ENCODE assay signal across 9 mouse cellular contexts in the genomic region with DNA sequence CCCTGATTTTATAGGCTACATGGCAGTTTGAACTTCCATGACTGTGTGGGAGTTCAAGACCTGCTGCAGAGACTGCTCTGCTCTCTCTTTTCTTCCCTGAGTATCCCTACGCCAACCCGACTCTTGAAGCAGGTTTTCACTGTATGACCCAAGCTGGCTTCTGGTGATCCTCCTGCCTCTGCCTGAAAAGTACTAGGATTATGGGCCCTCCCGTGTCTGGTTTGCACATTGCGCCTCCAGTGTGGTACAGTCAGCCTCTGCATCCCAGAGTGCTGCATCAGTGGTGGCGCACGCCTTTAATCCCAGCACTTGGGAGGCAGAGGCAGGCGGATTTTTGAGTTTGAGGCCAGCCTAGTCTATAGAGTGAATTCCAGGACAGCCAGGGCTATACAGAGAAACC. TPM values are rescaled to one million over a fixed set of nuclear protein-coding genes. Genes with fewer than 3 reads are reported as not detected.
DNase-seq lines count a peak whose midpoint lies in the region; ATAC-seq and TF ChIP-seq lines count a peak whose summit lies in the region.
"Had no signal": no experiment of that assay in that cellular context is flagged by ENCODE, and none has a peak within 500 bp of the region (broad histone marks: within the 10 kb centered on the region; RNA-seq: fewer than 3 reads in every experiment).

No protein-coding gene starts in this region.

- peaks cover 13% of the 10 kb centered on the region; the same call in 1 of the 2 replicates for H3K4me1 ChIP-seq in liver, embryonic 11.5 days (replicated peaks; ENCODE audit: control insufficient read depth, insufficient read depth, low read length)
- peaks cover 22% of the 10 kb centered on the region for H3K4me1 ChIP-seq in embryonic facial prominence, embryonic 13.5 days
- peaks cover 16% of the 10 kb centered on the region for H3K4me1 ChIP-seq in intestine, embryonic 16.5 days (ENCODE audit: control insufficient read depth, insufficient read depth, low read length)

- peaks cover 6% of the 10 kb centered on the region for H3K79me2 ChIP-seq in myocyte (ENCODE audit: control insufficient read depth, insufficient read depth)

- no peaks in the 10 kb centered on the region for H3K9me3 ChIP-seq in liver, embryonic 11.5 days (ENCODE audit: control insufficient read depth, low read length)
- no peaks in the 10 kb centered on the region for H3K9me3 ChIP-seq in embryonic facial prominence, embryonic 13.5 days
- H3K9me3 ChIP-seq in intestine, embryonic 16.5 days (ENCODE audit: control insufficient read depth, low read length), result no peaks in the 10 kb centered on the region

- H3K27ac ChIP-seq in liver, embryonic 11.5 days (ENCODE audit: low read depth, low read length), result no peak overlapping the region
- H3K27ac ChIP-seq in embryonic facial prominence, embryonic 13.5 days, result no peak overlapping the region
- no peak overlapping the region for H3K27ac ChIP-seq in intestine, embryonic 16.5 days (ENCODE audit: low read length)

- H3K27me3 ChIP-seq in liver, embryonic 11.5 days (replicated peaks; ENCODE audit: control insufficient read depth, insufficient read depth, low read length), result no peaks in the 10 kb centered on the region
- H3K27me3 ChIP-seq in embryonic facial prominence, embryonic 13.5 days, result no peaks in the 10 kb centered on the region
- H3K27me3 ChIP-seq in intestine, embryonic 16.5 days (replicated peaks; ENCODE audit: control insufficient read depth, insufficient read depth, low read length), result no peaks in the 10 kb centered on the region
- no peaks in the 10 kb centered on the region for H3K27me3 ChIP-seq in myocyte (ENCODE audit: control insufficient read depth, insufficient read depth, insufficient read length)

- H3K9ac ChIP-seq in liver, embryonic 11.5 days (ENCODE audit: low read depth, low read length), result no peak overlapping the region; the same call in 1 of the 2 replicates
- H3K9ac ChIP-seq in embryonic facial prominence, embryonic 13.5 days, result no peak overlapping the region
- no peak overlapping the region for H3K9ac ChIP-seq in intestine, embryonic 16.5 days (ENCODE audit: low read depth, low read length)

- ATAC-seq in liver, embryonic 11.5 days (replicated peaks; ENCODE audit: low FRiP score), result no peak
- no peak for ATAC-seq in embryonic facial prominence, embryonic 13.5 days (ENCODE audit: insufficient number of reproducible peaks, insufficient read depth, low FRiP score, low TSS enrichment, low read depth)
- ATAC-seq in intestine, embryonic 16.5 days, result no peak

- WGBS in liver, embryonic 11.5 days, result 85% methylated on average over 7 of the region's 7 CpGs
- 95% methylated on average over 7 of the region's 7 CpGs for WGBS in embryonic facial prominence, embryonic 13.5 days
- 91% methylated on average over 7 of the region's 7 CpGs for WGBS in intestine, embryonic 16.5 days

- H3K4me2 ChIP-seq in liver, embryonic 11.5 days, result peak overlapping the region; percentile 84
- H3K4me2 ChIP-seq in embryonic facial prominence, embryonic 13.5 days, result peak overlapping the region; percentile 96
- H3K4me2 ChIP-seq in intestine, embryonic 16.5 days (ENCODE audit: low read depth, low read length), result peak overlapping the region; percentile 56; the same call in 1 of the 2 replicates
- peak overlapping the region; percentile 67 for H3K4me2 ChIP-seq in myocyte (ENCODE audit: low read depth)

- no peak for TF ChIP-seq POLR2A in myocyte (IDR thresholded peaks at IDR 0.05; ENCODE audit: insufficient read length, low read depth)

- no peak overlapping the region for H3ac ChIP-seq in myocyte (ENCODE audit: control insufficient read depth, insufficient read length)

- DNase-seq in liver, embryonic 11.5 days (ENCODE audit: low spot score), result no peak
- DNase-seq in liver, result no peak
- DNase-seq in frontal cortex, postnatal 14 days (ENCODE audit: low spot score in 2 of 2), result no peak
- no peak for DNase-seq in left cerebral cortex, adult 18-20 months (ENCODE audit: low spot score in 2 of 2)
- DNase-seq in urinary bladder, postnatal 10 days (ENCODE audit: low spot score), result no peak
- DNase-seq: kidney, postnatal 14 days had no signal

- peak overlapping the region; percentile 87 for H3K4me3 ChIP-seq in liver, embryonic 11.5 days (ENCODE audit: low read depth, low read length)
- H3K4me3 ChIP-seq in embryonic facial prominence, embryonic 13.5 days, result peak overlapping the region; percentile 79
- peak overlapping the region; percentile 78 for H3K4me3 ChIP-seq in intestine, embryonic 16.5 days (ENCODE audit: low read length)
- peak overlapping the region; percentile 81 for H3K4me3 ChIP-seq in myocyte

- H3K36me3 ChIP-seq in liver, embryonic 11.5 days (ENCODE audit: control insufficient read depth, insufficient read depth, low read length), result peaks cover 2% of the 10 kb centered on the region; the same call in 1 of the 2 replicates
- no peaks in the 10 kb centered on the region; the same call in 1 of the 2 replicates for H3K36me3 ChIP-seq in embryonic facial prominence, embryonic 13.5 days
- H3K36me3 ChIP-seq in intestine, embryonic 16.5 days (ENCODE audit: control insufficient read depth, insufficient read depth, low read length), result no peaks in the 10 kb centered on the region
- no peaks in the 10 kb centered on the region for H3K36me3 ChIP-seq in myocyte (ENCODE audit: control insufficient read depth, insufficient read depth)

TF ChIP-seq in myocyte, 11 proteins besides CTCF, POLR2A, EP300 and RAD21:
- TF ChIP-seq MYOG (IDR thresholded peaks at IDR 0.05; ENCODE audit: control insufficient read depth in 1 of 3, insufficient read depth in 1 of 3, insufficient read length in 2 of 3, low read depth in 2 of 3), result no peak
- no peak for TF ChIP-seq TCF3 (IDR thresholded peaks at IDR 0.05; ENCODE audit: insufficient read length, low read depth)
- TF ChIP-seq REST (IDR thresholded peaks at IDR 0.05; ENCODE audit: insufficient read depth, insufficient read length), result no peak
- TF ChIP-seq MYOD1 (IDR thresholded peaks at IDR 0.05; ENCODE audit: control insufficient read depth in 1 of 3, insufficient read length in 2 of 3, low read depth in 2 of 3), result no peak
- no peak for TF ChIP-seq TCF12 (IDR thresholded peaks at IDR 0.05; ENCODE audit: insufficient read depth, poor library complexity, severe bottlenecking)
- no peak for TF ChIP-seq POLR2AphosphoS2 (IDR thresholded peaks at IDR 0.05; ENCODE audit: insufficient read length, low read depth)
- TF ChIP-seq USF1 (IDR thresholded peaks at IDR 0.05; ENCODE audit: low read depth), result no peak
- TF ChIP-seq SRF (IDR thresholded peaks at IDR 0.05; ENCODE audit: control insufficient read depth, insufficient read length, low read depth), result no peak
- no peak for TF ChIP-seq MAX (IDR thresholded peaks at IDR 0.05; ENCODE audit: low read depth)
- no peak for TF ChIP-seq CEBPB (IDR thresholded peaks at IDR 0.05; ENCODE audit: insufficient read depth, poor library complexity, severe bottlenecking)
TF ChIP-seq in myocyte: peak in this region for 0.

RNA-seq across cellular contexts. Expression of a gene that starts 1.6 kb away (rescaled TPM):
- 97.4 and 108 TPM in 2 replicates for polyA plus RNA-seq in liver, embryonic 11.5 days (2014; fragmentation: Nextera tagmentation; extraction: Ambion mirVana)
- 60.2 and 64.1 TPM in 2 replicates for polyA plus RNA-seq in embryonic facial prominence, embryonic 13.5 days (2015; fragmentation: Nextera tagmentation; extraction: Ambion mirVana)
- polyA plus RNA-seq in intestine, embryonic 16.5 days (2015; fragmentation: Nextera tagmentation; extraction: Ambion mirVana), result 147 and 159 TPM in 2 replicates
- 57.3 TPM for polyA plus RNA-seq in myocyte (2012; fragmentation: generic; extraction: Trizol)
- 10 to 100 TPM; 18.7 to 21.1 TPM for total RNA-seq in left cerebral cortex, adult 18-20 months (2021)

RNA-seq across cellular contexts. Expression of a gene that starts 1.6 kb away (rescaled TPM):
- polyA plus RNA-seq in liver, embryonic 11.5 days (2014; fragmentation: Nextera tagmentation; extraction: Ambion mirVana), result 2.0 and 2.1 TPM in 2 replicates
- 2.3 and 2.7 TPM in 2 replicates for polyA plus RNA-seq in embryonic facial prominence, embryonic 13.5 days (2015; fragmentation: Nextera tagmentation; extraction: Ambion mirVana)
- 1.4 and 2.0 TPM in 2 replicates for polyA plus RNA-seq in intestine, embryonic 16.5 days (2015; fragmentation: Nextera tagmentation; extraction: Ambion mirVana)
- polyA plus RNA-seq in myocyte (2012; fragmentation: generic; extraction: Trizol), result 7.8 TPM
- total RNA-seq in left cerebral cortex, adult 18-20 months (2021), result 1 to 10 TPM; 7.6 to 7.8 TPM

RNA-seq across cellular contexts. Expression of a gene that starts 7.9 kb away (rescaled TPM):
- polyA plus RNA-seq in liver, embryonic 11.5 days (2014; fragmentation: Nextera tagmentation; extraction: Ambion mirVana), result not detected in 2 replicates
- polyA plus RNA-seq in embryonic facial prominence, embryonic 13.5 days (2015; fragmentation: Nextera tagmentation; extraction: Ambion mirVana), result 0.08 and 0.15 TPM in 2 replicates
- 0.06 and 0.07 TPM in 2 replicates for polyA plus RNA-seq in intestine, embryonic 16.5 days (2015; fragmentation: Nextera tagmentation; extraction: Ambion mirVana)
- 0.06 TPM for polyA plus RNA-seq in myocyte (2012; fragmentation: generic; extraction: Trizol)
- total RNA-seq in left cerebral cortex, adult 18-20 months (2021), result under 1 TPM; 0.72 to 0.94 TPM

RNA-seq across cellular contexts. Expression of a gene that starts 46.7 kb away (rescaled TPM):
- polyA plus RNA-seq in liver, embryonic 11.5 days (2014; fragmentation: Nextera tagmentation; extraction: Ambion mirVana), result 4.3 and 5.6 TPM in 2 replicates
- 0.73 and 0.84 TPM in 2 replicates for polyA plus RNA-seq in embryonic facial prominence, embryonic 13.5 days (2015; fragmentation: Nextera tagmentation; extraction: Ambion mirVana)
- 0.27 and 0.46 TPM in 2 replicates for polyA plus RNA-seq in intestine, embryonic 16.5 days (2015; fragmentation: Nextera tagmentation; extraction: Ambion mirVana)
- not detected for polyA plus RNA-seq in myocyte (2012; fragmentation: generic; extraction: Trizol)
- total RNA-seq in left cerebral cortex, adult 18-20 months (2021), result under 1 TPM; 0.40 to 0.74 TPM

RNA-seq across cellular contexts. Expression of a gene that starts 51.2 kb away (rescaled TPM):
- polyA plus RNA-seq in liver, embryonic 11.5 days (2014; fragmentation: Nextera tagmentation; extraction: Ambion mirVana), result 6.7 and 7.7 TPM in 2 replicates
- 10.2 and 12.4 TPM in 2 replicates for polyA plus RNA-seq in embryonic facial prominence, embryonic 13.5 days (2015; fragmentation: Nextera tagmentation; extraction: Ambion mirVana)
- 3.7 and 4.4 TPM in 2 replicates for polyA plus RNA-seq in intestine, embryonic 16.5 days (2015; fragmentation: Nextera tagmentation; extraction: Ambion mirVana)
- 18.2 TPM for polyA plus RNA-seq in myocyte (2012; fragmentation: generic; extraction: Trizol)
- total RNA-seq in left cerebral cortex, adult 18-20 months (2021), result 10 to 100 TPM; 69.7 to 74.5 TPM
